Mouse (Mus musculus): ENCODE data around the gene Hnrnpab.

DNA sequence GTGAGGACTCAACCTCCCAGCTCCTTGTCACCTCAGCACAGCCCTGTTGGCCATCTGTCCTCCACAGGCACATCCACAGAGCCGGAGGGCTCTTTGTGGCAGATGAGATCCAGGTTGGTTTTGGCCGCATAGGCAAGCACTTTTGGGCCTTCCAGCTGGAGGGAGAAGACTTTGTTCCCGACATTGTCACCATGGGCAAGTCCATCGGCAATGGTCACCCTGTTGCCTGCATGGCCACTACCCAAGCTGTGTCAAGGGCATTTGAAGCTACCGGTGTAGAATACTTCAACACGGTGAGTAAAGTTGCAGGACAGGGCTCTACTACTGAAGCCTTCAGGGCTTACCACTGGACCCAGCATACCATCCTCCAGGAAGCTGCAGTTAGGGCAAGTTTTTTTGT lies 12.8 kb downstream of the Hnrnpab start:
- TF ChIP-seq POLR2A (IDR thresholded peaks at IDR 0.05; ENCODE audit: low read depth, low read length) (no peak), CTCF (IDR thresholded peaks at IDR 0.05; ENCODE audit: extremely low read depth, insufficient read depth, insufficient read length, insufficient replicate concordance) (no peak)

Data from spleen, adult 2 months (tissue).